Mouse (Mus musculus): ENCODE data around the gene Acad10.

DNA sequence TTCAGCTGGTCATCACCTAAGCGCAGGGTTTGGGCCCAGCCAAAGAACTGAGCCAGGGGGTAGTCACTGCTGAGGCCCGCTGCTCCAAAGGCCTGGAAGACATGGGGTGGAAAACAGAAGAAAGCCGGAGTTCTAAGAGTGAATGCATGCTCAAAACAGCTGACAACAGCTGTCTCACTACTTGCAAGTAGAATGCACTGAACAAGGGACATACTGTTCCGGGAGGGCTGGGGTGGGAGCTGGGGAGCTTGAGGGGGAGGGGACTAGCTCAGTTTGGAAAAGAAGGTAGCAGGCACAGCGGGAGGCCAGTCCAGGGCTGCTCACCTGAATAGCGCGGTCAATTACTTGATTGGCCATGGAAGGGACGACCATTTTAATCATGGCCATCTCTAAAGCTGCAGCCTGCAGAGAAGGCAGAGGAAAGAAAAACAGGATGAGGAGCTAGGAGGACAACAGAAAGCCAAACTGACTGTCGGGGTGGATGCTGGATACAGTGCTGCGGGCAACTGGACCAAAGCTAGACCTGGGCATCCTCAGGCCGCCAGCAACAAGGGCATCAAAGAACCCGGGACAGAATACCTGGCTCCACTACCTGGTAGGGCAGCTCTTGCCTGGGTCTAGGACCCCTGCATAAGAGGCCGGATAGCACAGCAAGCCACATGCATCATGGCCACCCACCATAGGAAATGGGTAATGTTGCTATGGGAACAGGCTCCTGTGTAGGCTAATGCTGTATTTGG lies 61.3 kb downstream of the Acad10 start:
- TF ChIP-seq GATA1 (IDR thresholded peaks at IDR 0.05; ENCODE audit: borderline replicate concordance, low read length) = no peak
- TF ChIP-seq CTCF (IDR thresholded peaks at IDR 0.05; ENCODE audit: low read depth, low read length) = no peak
- no peak for TF ChIP-seq POLR2AphosphoS5 (IDR thresholded peaks at IDR 0.05; ENCODE audit: insufficient replicate concordance, low read depth, low read length)
- TF ChIP-seq GATA2 (IDR thresholded peaks at IDR 0.05; ENCODE audit: borderline replicate concordance, low read depth, low read length) = no peak
- TF ChIP-seq TAL1 (conservative IDR thresholded peaks at IDR 0.05; ENCODE audit: low read depth, low read length) = no peak

Measured in G1E (cell line).